Mouse (Mus musculus): ENCODE data around the gene Mamstr. TPM values are rescaled to one million over a fixed set of nuclear protein-coding genes. Genes with fewer than 3 reads are reported as not detected.
A peak's percentile ranks its signal among the peaks of the same experiment; 100 is the strongest.
"Not testable (repeated sequence)": the region's sequence is repeated elsewhere in the genome, so short reads cannot be mapped to it uniquely, and the experiment has no call there.

The Mamstr gene
- total RNA-seq, 2 experiments from 2014 or later, result 1.2 to 2.2 TPM

DNA sequence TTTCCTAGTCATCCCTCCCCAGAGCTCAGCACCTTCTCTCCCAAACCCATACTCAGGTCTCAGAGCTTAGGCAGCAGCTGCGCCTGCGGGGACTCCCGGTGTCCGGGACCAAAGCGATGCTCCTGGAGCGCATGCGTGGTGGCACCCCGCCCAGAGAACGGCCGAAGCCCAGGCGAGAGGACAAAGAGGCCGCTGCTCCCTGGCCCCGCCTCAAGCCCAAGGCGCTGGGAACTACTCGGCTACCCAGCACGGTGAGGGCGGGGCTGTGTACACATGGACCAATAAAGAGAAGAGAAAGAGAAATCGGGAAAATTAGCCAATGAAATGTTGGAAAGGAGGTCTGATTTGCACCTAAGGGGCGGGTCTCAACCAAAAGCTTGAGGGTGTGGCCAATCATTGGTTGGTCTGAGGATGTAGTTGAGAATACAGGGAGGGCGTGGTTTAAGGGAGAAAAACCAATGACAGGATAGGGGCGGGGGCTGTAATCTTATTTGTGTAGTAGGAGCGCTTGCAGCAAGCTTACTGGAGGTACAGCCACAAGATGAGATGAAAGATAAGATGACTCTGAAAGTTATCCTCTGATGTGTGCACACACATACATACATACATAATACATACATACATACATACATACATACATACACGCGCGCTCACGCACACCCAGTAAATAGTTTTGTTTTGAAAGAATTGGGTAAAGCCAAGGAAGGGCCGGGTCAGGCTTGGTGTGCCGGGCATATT is 3.8 kb downstream of the Mamstr start:
- intact Hi-C loops (cut with DNase I), result loop anchor here (5.0 kb wide), 1 partner anchor 39 kb away; the partner anchor contains the start of gene Ntn5
- peak; percentile 90 to 96 for DNase-seq (ENCODE audit: extremely low spot score in 1 of 2, low spot score in 2 of 2)

DNA sequence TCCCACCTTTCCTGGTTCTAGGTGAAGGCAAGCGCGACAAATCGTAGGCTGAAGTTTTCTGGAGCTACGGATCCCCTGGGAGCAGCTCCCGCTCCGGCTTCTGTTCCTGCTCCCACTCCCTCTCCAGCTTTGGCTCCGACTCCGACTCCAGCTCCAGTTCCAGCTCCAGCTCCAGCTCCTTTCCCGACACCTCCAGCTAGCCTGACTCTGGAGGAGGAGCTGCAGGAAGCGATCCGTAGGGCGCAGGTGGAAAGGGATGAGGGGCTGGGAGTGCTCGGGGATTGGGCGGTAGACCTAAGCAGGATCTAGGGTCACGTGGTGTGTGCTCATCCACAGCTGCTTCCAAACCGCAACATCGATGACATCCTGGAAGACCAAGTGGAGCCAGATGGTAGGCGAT is 4.4 kb downstream of the Mamstr start:
- DNase-seq (ENCODE audit: extremely low spot score in 1 of 2, low spot score in 2 of 2), result peak; percentile 35 to 74

DNA sequence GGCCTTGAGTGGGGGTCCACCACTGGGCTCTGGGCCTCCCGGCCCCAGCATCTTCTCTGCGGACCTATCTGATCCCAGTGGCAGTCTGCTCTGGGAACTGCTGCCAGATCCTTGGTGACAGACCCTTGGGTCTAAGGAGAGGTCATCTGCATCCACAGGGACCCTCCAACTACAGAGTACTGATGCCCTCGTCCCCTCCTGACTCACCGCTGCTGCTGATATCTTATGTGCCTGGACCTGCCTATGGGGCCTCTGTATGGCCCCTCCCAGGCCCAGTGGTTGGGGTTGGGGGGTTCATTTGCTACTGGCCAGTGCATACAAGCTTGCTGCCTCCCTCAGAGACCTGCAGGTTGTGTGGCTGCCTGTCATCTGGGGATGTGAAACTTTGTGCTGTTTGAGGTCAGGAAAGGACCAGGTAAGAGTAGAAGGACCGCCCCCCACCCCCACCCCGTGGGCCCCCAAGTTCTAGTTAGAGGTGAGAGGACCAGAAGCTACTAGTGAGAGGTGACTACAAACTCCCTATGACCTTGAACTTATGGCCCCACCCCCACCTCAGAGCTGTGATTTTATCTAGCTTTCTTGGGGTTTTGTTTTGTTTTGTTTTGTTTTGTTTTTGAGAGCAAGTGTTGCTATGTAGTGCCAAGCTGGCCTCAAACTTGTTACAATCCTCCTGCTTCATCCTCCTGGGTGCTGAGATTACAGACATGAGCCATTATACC is 5.3 kb downstream of the Mamstr start:
- DNase-seq (ENCODE audit: extremely low spot score in 1 of 2, low spot score in 2 of 2), result no peak
- intact Hi-C loops (cut with DNase I), result loop anchor here (5.0 kb wide), 1 partner anchor 37 kb away; the partner anchor contains the start of gene Ntn5

More for the DNA sequence above, 4.4 kb downstream of the Mamstr start:
- intact Hi-C loops (cut with DNase I), result loop anchor here (5.0 kb wide), 1 partner anchor 38 kb away; the partner anchor contains the start of gene Ntn5

DNA sequence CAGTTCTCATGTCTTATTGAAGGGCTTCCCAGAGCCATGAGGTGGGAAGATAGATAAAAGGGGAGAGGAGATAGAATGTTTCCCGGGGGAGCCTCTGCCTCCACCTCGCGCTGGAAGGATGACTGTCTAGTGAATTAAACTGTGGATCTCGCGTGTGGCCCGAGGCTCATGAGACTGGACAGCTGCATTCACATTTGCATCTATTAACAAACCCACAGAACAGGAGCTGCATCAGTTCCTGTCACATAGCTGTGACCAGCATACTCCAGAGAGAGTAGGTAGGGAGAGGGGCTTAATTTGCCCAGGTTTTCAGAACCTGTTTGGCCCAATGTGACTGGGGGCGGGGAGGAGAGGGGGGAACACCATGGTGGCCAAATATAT is 5.8 kb downstream of the Mamstr start:
- intact Hi-C loops (cut with DNase I), result no loop called here

DNA sequence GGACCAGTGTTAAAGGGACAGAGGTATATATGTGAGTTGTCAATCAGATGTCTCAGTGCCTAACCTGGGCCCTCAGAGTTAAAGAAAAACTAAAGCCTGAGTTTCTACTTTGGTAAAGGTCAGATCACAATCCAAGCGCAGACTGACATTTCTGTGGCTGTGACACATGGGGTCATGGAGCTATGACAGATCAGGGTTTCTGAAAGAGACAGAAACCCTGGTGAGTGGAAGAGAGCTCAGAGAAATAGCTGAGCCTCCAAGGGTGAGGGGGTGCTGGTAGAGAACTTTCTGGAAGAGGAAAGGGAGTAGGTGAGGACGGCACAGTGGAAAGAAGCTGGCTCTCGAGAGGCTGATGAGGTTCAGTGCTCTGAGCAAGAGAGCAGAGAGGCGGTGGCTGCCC is 6.9 kb downstream of the Mamstr start:
- no peak for DNase-seq (ENCODE audit: extremely low spot score in 1 of 2, low spot score in 2 of 2)
- intact Hi-C loops (cut with DNase I), result no loop called here

More for the DNA sequence above, 5.8 kb downstream of the Mamstr start:
- no peak for DNase-seq (ENCODE audit: extremely low spot score in 1 of 2, low spot score in 2 of 2)

DNA sequence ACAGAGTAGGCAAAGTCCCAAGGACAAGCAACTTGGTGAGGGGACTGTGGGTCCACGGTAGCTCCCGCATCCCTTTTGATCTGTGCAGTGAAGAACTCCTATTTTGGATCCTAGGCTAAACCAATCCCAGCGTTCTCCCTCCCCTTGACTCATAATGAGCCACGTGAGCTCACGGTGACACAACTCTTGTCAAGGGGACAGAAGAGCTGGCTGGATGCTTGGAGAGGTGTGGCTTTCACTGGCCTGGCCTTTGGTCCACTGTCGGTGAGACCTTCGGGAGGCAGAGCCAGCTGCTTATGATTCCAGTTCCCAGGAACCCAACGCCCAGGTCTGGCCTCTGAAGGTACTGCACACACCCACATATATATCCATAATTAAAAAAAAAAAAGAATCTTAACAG is 9.6 kb downstream of the Mamstr start:
- no peak for DNase-seq (ENCODE audit: extremely low spot score in 1 of 2, low spot score in 2 of 2)
- intact Hi-C loops (cut with DNase I), result no loop called here

DNA sequence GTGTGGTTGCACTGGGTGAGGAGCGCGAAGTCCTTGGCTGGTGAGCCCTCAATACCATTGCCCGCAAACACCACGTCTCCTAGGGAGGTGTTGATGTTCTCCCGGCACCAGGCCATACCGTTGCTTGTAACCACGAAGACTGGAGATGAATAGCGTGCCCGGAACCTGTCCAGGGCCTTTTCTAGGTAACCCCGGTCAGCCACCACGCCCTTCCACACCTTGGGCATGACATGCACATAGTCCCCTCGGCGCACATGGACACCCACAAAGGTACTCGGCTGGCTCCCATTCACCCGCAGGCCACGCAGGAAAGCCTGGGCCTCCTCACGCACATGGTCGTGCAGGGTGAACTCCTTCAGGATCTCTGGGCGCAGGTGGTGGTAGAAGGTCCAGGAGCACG is 10.7 kb downstream of the Mamstr start:
- DNase-seq (ENCODE audit: extremely low spot score in 1 of 2, low spot score in 2 of 2); intact Hi-C loops (cut with DNase I): not testable (repeated sequence)

DNA sequence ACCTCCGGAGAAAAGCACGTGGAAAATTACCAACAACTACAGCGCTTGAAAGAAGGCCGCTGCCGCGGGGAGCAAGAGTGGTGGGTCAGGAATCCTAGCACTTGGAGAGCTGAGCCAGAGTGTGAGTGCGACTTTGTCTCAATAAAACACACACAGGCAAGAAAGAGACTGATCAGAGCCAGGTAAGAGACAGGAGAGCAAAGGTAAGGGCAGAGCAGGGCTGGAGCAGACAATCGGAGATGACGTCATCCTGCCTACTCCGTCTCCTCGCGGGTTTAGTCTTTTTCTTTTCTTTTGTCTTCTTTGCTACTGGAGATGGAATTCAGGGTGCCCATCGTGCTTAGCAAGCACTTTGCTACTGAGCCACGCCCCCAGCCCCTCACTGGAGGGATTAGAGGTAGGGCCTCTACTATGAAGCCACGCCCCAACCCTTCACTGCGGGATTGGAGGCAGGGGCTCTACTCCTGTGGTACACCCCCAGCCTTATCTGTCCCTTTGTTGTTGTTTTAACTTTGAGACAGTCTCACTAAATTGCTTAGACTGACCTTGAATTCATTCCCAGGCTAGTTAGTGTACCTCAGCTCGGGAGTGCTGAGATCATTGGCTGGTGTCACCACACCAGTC is 14.8 kb downstream of the Mamstr start:
- intact Hi-C loops (cut with DNase I), result no loop called here
- DNase-seq (ENCODE audit: extremely low spot score in 1 of 2, low spot score in 2 of 2), result no peak

DNA sequence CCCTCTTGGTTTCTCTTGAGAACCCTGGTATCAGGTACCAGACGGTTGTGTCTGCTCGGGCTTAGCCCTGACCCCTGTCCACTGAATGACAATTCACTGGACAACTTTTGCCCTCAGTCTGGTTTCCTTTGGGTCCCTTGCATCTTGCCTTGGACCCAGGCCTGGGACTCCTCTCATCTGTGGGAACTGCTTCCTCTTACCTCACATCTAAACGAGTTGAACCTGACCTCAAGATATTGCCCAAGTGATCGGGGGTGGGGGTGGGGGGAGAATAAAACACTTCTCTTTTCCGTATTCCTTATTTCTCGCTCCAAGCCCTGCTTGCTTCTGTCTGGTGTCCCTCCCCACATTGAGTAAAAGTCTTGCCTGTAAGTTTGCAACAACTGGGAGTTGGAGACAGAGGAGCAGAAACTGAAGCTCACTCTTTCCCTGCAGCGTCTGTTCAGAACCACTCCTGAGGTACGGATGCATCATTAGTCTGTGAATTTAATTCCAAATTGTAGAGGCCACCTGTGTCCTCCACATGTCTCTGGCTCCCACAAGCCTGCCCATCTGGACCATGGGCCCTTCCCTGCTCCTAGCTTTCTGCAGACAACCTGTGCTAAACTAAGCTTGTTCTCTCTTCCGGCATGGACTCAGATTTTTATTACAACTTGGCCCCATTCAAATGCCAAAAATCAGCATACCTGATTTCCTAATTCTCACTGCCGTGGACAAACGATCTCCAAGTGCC is 21.1 kb downstream of the Mamstr start:
- intact Hi-C loops (cut with DNase I), result no loop called here
- DNase-seq (ENCODE audit: extremely low spot score in 1 of 2, low spot score in 2 of 2), result no peak

DNA sequence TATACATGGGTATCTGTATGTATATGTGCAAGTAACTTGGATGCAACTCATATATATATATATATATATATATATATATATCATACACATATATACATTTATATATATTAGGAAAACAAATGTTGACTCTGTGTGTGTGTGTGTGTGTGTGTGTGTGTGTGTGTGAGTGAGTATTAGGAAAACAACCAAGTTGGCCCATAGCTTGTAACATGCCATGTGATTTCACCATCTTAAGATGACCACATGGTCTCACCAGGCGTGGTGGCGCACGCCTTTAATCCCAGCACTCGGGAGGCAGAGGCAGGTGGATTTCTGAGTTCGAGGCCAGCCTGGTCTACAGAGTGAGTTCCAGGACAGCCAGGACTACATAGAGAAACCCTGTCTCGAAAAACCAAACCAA is 21.9 kb downstream of the Mamstr start:
- DNase-seq (ENCODE audit: extremely low spot score in 1 of 2, low spot score in 2 of 2); intact Hi-C loops (cut with DNase I): not testable (repeated sequence)

DNA sequence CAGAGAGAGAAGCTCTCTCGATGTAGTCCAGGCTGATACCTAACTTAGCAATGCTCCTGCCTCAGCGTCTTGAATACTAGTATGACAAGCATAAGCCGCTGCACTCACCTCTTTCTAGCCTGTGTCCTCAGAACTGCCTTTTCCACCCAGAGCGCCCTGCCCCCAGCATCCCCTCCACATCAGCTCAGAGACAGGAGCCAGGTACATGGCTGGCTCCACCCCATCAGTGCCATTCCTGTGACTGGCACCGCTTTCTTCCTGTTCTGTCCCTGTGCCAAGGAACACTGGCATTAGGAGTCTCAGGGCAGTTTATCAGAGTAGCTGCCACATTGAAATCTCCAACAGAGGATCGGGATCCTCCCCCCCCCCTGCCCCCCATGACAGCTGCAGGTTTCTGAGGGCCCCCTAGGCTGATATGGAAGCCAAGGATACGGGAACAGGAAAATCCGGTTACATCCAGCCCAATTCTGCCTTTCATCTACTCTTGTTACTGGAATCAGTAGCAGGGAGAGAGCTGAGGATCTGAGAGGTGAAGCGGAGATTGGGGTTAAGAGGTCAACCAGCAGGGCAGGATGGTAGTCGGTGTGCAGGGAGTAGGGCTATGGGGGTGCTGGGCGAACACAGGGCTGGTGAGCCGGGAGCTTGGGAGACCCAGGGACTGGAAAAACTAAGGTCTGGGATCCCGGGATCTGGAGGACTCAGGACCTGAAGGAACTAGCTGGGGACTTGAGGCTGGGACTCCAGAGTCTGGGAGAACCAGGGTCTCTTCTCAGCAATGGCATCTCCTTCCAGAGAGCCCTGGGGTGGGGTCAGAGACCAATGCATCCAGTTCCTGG is 25.7 kb downstream of the Mamstr start:
- DNase-seq (ENCODE audit: extremely low spot score in 1 of 2, low spot score in 2 of 2), result no peak
- intact Hi-C loops (cut with DNase I), result no loop called here

DNA sequence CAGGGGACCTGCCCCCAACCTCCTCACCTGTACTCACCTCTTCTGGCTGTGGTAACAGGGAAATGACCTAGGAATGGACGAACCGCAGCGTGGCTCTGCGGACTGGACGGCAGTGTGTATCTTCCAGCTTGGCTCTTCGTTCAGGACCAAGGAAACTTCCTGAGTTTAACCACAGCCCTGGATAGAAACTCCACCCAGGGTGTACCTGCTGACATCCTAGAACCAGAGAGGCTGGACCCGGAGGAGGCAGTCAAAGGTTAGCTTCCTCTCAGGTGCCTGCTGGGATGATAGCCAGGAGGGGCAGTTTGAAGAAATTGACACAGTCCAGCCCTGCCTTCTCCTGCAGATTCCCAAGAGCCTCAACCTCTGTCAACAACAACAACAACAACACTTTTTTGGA is 26.4 kb downstream of the Mamstr start, which contains the start of gene Fut2:
Gene Fut2, minus strand, starts transcription at position 234 of the 400 bp plus-strand sequence.
- no peak for DNase-seq (ENCODE audit: extremely low spot score in 1 of 2, low spot score in 2 of 2)
- intact Hi-C loops (cut with DNase I), result no loop called here

DNA sequence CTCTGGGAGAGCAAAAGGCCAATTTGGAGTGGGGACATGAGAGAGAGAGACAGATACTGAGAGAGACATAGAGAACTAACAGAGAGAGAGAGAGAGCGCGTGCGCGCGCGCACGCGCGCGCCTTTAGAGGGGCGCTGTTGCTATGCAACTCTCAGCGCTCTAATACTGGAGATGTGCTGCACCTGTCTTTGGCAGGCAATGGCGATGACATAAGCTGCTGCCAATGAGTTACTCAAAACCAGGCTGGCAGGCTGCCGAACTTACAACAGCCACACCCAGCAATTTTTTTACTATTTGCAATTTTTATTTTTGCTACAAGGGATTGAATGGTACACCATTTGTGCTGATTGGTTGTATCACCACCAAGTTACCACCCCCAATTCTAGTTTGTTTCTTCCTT is 28.0 kb downstream of the Mamstr start:
- intact Hi-C loops (cut with DNase I), result no loop called here

DNA sequence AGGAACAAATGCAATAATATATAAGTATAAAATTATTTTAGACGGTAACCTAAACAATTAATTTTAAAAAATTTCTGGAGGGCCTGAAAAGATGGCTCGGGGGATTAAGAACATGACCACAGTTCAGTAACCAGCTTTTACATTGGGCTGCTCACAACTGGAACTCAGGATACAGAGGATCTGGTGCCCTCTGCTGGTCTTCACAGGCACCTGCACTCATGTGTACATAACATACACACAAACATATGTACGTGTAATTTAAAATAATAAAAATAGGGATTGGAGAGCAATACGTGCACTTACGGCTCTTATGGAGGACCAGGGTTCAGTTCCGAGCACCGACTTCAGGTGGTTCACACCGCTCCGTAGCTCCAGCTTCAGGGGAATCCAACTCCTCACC is 29.1 kb downstream of the Mamstr start:
- intact Hi-C loops (cut with DNase I), result no loop called here
- no peak for DNase-seq (ENCODE audit: extremely low spot score in 1 of 2, low spot score in 2 of 2)

More for the DNA sequence above, 28.0 kb downstream of the Mamstr start:
- no peak for DNase-seq (ENCODE audit: extremely low spot score in 1 of 2, low spot score in 2 of 2)

DNA sequence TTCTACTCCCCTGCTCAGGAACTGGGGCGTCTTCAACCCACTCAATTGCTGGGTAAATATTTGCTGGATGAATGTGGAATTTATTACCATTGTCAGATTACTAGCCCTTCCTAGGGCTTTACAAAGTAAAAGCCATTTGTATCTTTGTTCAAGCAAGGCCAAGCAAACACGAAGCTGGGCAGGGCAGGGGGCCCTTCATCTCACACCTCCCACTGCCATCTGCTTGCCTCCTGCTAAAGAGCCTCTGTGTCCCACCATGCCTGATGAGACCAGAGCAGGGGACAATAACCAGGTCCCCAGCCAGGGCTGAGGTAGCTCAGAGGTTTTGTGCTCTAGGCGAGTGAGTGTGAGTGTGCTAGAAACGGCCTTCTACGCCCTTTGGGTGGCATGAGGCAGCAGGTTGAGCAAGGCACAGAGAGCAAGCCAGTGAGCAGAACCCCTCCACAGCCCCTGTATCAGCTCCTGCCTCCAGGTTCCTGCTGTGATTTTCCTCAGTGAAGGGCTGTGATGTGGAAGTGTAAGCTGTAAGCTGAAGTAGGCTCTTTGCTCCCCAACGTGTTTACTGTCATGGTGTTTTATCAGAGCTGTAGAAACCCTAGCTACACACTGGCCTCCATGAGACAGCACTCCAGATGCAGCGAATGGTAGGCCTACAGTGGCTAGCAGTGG is 38.0 kb downstream of the Mamstr start:
- no peak for DNase-seq (ENCODE audit: extremely low spot score in 1 of 2, low spot score in 2 of 2)
- intact Hi-C loops (cut with DNase I), result no loop called here

DNA sequence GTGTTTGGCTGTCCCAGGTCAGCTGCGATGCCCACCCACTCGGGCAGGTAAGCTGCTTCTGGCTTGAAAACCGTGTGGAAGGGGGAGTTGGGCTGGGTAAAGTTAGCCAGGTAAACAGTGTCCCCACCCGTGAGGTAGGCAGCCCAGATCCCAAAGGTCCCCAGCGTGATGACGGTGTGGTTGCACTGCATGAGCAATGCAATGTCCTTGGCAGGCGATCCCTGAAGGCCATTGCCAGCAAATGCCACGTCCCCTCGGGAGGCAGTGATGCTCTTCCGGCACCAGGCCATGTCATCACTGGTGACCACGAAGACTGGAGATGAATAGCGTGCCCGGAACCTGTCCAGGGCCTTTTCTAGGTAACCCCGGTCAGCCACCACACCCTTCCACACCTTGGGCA is 38.7 kb downstream of the Mamstr start:
- no peak for DNase-seq (ENCODE audit: extremely low spot score in 1 of 2, low spot score in 2 of 2)
- intact Hi-C loops (cut with DNase I), result no loop called here

DNA sequence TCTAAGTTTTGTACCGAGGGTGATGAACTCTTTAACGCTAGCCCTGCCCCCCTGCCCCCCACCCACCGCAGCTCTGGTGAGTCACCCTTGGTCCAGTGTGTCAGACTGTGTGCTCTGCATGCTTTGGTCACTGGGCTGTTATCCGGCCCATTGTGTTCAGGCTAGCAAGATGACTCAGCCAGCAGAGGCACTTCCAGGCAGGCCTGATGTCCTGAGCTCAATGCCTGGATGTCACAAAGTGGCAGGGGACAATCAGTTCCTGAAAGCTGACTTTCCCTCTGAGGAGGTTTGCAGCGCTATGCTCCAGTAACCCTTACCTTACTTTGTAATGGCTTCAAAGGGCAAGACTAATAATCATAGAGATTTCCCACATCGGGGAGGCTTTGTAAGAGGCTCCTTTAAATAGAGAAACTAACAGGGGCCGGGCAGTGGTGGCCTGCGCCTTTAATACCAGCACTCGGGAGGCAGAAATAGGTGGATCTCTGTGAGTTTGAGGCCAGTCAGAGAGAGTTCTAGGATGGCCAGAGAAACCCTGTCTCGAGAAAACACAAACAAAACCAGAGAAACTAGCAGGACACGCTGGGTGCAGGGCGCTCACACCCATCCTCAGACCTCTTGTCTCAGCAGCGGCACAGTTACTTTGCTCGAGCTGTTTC is 40.3 kb downstream of the Mamstr start:
- peak in 1 of 2 experiments; percentile 56 for DNase-seq (ENCODE audit: extremely low spot score in 1 of 2, low spot score in 2 of 2)
- intact Hi-C loops (cut with DNase I), result loop anchor here (5.0 to 10.0 kb wide), 3 partner anchors 38 to 205 kb away; partner anchors contain the start of gene Rasip1
